Mouse (Mus musculus) cerebellum, postnatal 10 days (tissue): ENCODE data around the gene Plek2.

Experiments used
- DNase-seq, 2 experiments: peaks; one replicate each; pipeline ENCODE4 v3.0.0; 2021; ENCODE audit warnings: mixed read lengths in 2 of 2

Plek2 gene

GRCm38 (mm10) chr12:78910684-78911461 lies 4.1 kb upstream of the Plek2 start:
- no peak for DNase-seq

- DNase-seq = no peak
Observed at GRCm38 (mm10) chr12:78908081-78908605, 1.4 kb upstream of the Plek2 start.

DNA sequence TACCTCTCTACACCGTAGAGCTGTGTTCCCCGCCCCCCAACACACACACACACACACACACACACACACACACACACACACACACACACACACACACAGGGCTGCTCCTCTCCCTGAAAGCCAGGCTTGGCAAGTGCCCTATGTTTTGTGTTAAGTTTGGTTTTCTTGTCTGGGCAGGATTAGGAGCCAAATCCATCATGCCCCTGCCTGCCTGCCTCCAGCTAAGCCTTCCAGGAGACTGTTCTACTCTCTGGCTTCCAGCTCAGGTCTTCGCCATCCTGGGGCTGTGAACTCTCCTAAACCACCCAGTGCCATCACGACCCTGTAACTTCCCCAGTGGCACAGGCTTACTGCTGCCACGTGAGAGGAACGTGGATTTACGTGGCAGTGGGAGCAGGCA lies 2.3 kb downstream of the Plek2 start:
- DNase-seq = no peak

GRCm38 (mm10) chr12:78903313-78903712 lies 3.5 kb downstream of the Plek2 start:
- no peak for DNase-seq

GRCm38 (mm10) chr12:78901467-78901866 lies 5.3 kb downstream of the Plek2 start:
- no peak for DNase-seq

DNA sequence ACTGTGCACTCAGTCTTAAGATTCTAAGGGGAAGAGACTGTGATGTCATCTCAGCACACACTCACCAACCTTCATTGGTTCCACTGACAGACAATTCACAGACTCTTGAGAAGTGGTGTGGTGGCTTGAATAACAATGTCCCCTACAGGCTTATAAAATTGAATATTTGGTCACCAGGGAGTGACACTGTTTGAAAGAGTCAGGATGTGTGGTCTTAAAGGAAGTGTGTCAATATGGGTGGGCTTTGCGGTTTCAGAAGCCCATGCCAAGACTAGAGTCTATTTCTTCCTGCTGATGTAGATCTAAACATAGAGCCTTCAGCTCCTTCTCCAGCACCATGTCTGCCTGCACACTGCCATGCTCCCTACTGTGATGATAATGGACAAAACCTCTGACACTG lies 8.9 kb downstream of the Plek2 start:
- no peak for DNase-seq

- DNase-seq = no peak
Observed at GRCm38 (mm10) chr12:78891149-78891548, 15.6 kb downstream of the Plek2 start.

- no peak for DNase-seq
Observed at GRCm38 (mm10) chr12:78890062-78890461, 16.7 kb downstream of the Plek2 start.

- DNase-seq = no peak
Observed at GRCm38 (mm10) chr12:78874581-78874980, 32.2 kb downstream of the Plek2 start.

DNA sequence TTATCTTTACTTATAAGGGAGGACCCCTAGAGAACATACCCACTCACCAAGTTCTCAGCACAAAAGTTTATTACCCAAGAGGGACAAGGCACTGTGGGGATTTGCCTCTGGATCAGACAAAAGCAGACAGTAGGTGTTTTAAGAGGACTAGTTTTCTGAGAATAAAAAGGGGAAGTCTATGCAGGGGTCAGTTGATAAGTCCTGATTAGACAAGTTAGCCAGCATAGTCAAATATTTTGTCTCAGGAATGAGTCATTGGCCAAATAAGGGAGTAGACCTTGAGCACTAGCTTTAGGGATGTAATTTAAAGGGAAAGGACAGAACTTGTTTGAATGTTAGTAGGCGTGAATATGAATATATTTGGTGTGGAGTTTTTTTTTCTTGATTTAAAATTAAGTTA lies 38.6 kb downstream of the Plek2 start:
- DNase-seq = no peak

DNA sequence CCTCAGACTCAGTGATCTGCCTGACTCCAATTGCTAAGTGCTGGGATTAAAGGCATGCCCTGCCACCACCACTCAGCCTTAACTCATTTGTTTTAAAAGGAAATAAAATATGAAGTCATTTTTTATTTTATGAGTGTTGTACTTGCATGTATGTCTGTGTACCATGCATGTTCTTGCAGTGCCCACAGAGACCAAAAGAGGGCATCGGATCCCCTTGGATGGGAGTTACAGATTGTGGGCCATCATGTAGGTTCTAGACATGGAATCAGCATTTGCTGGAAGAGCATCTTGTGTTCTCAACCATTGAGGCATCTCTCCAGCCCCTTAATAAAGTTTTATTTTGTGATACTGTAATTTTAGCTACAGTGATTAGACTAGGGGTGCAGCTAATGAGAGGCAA lies 41.3 kb downstream of the Plek2 start:
- peak; percentile 31 to 49 for DNase-seq

GRCm38 (mm10) chr12:78862254-78862730 lies 44.5 kb downstream of the Plek2 start:
- DNase-seq = no peak

GRCm38 (mm10) chr12:78861496-78862253 lies 45.1 kb downstream of the Plek2 start, which contains the start of the genes Atp6v1d and Eif2s1:
Atp6v1d (minus strand) TSS chr12:78861638.
Eif2s1 (plus strand) TSS chr12:78861819.
- DNase-seq = peak; percentile 98 to 99

DNA sequence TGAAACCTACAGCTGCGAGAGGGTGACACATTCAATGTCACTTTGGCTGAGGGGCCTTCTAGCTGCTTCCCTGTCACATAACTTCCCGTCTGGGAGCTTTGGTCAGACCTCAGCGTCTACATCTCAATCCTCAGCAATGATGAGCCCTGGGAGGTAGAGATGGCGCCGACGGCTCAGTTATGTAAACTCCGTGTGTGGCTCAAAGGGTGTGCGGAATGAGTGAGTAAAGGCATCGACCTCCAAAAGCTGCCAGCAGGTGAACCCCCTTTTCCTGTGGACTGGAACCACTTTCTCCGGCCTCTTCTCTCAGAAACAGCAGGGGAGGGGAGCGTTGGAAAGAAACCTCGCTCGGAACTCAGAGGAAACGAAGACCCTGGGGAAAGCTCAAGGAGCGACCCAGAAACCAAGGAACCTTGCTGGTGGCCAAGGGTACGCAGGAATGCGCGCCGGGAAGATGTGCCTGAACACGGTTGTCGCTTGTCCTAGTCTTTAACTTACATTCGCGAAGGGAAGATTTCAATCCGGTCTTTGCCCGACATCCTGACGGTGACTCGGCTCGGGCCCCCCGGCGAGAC lies 45.8 kb downstream of the Plek2 start:
- DNase-seq = no peak

GRCm38 (mm10) chr12:78848246-78848645 lies 58.5 kb downstream of the Plek2 start:
- no peak for DNase-seq

DNA sequence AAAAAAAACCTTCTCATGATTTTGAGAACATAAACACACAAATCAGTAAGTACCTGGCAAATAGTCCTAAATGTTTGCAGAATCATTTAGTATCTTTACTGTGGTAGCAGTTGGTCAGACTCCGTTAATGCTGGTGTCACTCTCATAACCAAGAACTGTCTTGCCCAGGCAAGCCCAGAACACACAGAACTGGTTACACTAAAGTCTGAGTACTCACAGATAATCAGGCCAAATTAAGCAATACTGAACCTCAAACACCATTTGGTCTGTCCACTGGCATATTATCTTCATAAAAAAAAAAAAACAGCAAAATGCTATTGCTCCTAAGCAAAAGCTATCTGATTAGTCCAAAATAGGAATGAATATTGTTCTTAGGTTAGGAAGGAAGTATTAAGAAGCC lies 64.3 kb downstream of the Plek2 start:
- no peak for DNase-seq

DNA sequence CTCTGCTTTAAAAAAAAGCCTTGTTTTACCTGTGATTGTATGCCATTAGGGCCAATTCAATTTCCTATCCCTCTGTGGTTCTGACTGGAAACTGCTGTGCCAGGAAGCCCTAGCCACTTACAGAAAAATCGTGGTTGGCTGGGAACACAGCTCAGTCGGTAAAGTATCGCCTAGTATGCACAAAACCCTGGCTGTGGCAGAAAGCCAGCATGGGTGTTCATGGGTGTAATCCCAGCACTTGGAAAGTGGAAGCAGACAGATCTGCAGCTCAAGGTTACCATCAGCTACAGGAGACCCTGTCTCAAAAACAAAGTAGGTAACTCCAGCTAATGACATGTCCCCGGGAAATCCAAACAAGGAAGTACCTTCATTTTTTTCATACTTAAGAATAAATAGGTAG lies 66.9 kb downstream of the Plek2 start:
- DNase-seq = peak; percentile 24 to 47
